Mouse (Mus musculus): ENCODE results near the gene Gm42906. TPM values are rescaled to one million over a fixed set of nuclear protein-coding genes. Genes with fewer than 3 reads are reported as not detected.

The Gm42906 gene
- total RNA-seq, 2 experiments from 2014 or later: 1.6 TPM; not detected in 1

DNA sequence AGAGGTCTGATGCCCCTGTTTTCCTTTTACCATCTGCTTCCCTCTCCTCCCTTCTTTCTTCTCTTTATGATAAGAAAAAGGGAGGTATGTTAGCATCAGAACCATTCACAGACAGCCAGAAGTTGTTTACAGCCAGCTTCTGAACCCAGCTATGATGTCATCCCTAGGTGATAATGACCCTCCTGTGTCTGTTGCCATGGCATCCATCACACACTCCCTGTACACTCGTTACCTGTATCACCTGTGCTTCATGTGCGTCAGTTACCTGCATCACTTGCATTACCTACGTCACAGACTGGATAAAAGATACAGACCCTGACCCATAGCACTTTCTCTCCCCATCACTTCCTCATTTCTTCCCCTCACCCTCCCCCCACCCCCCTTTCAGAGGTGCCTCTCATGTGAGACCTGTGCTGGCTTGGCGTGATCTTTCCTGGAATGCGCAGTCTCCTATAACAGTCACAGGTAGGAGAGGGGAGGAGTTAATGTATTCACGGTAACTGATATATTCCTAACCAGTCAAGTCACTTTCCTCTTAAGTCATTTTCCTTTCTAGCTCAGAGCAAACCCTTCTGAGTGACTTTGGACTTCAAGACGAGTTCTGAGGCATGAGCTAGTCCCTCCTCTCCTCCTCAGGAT lies 27.9 kb downstream of the Gm42906 start:
- DNase-seq (ENCODE audit: low spot score in 2 of 2): no peak
- intact Hi-C loops (cut with DNase I): no loop called here

DNA sequence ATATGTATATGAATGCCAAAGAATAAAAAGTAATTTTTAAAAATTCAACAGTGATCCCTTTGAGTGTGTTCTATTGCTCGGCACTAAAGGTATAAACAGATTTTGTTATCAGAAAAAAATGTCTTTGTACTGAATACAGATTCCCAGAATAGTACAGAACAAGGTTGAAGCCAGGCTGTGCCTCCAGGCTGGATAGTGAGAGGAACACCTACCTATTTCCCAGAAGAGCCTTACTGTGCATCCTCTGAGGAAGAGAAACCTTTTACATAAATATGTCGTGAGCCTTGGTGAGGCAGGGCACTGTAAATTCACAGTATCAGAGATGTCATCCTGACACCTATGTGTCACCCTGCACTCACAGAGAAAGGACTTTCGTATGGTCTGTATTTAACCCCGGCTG lies 31.8 kb downstream of the Gm42906 start:
- intact Hi-C loops (cut with DNase I): no loop called here
- DNase-seq (ENCODE audit: low spot score in 2 of 2): peak in 1 of 2 experiments; percentile 16

DNA sequence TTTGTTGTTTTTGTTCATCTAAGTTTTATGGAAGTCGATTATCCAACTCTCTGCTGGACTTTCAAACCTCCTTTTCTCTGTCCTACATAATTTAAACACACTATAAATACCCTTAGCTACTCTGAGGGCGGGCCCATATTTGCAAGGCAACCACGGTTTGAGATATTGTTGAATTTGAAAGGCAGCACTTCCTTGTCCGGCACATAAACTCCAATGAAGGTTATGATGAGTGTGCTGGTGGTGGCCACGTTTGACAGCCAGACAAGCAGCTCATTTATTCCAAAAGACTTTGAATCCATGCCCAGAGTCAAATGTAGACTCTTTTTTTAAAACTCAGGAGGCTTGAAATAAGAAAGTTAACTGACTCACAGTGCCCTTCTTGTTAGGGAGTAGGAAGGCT lies 33.3 kb downstream of the Gm42906 start:
- intact Hi-C loops (cut with DNase I): no loop called here
- DNase-seq (ENCODE audit: low spot score in 2 of 2): peak in 1 of 2 experiments; percentile 11

DNA sequence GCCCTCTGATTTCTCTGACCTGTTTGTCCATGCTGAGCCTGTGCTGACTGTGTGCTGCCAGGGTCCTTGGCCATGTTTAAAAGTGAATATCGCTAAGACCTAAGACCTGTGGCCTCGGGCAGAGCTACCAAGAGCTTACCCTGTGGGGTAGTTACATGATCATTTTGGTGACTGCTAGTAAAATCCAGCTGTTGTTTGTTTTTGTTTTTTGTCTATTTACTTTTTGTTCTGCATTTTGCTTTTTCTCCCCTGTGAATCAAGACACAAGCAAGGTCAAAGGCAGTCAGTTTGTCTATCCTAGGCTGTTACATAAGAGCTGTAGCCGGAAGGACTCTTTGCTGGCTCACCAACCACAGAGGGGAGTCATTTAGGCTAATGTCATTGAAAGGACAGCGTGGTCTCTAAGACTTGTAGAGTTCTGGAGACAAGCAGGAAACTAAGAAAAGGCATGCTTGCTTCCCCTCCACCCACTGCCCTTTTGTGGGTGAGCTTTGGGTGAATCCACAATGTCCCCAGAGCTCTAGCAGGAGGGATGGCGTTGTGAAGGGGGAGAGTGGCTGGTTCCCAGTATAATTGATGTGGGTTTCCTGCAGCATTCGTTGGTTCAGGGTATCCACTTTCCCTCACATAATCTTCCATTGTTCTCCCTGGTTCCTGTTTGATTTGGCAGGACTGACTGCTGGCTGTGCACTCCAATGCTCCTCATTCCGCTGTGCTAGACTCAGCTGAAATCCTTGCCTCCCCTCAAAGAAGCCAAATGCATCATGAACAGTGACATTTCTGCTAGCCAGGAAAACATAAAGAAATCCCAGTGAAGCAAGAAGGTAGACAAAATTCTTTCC lies 33.9 kb downstream of the Gm42906 start:
- DNase-seq (ENCODE audit: low spot score in 2 of 2): no peak
- intact Hi-C loops (cut with DNase I): no loop called here

DNA sequence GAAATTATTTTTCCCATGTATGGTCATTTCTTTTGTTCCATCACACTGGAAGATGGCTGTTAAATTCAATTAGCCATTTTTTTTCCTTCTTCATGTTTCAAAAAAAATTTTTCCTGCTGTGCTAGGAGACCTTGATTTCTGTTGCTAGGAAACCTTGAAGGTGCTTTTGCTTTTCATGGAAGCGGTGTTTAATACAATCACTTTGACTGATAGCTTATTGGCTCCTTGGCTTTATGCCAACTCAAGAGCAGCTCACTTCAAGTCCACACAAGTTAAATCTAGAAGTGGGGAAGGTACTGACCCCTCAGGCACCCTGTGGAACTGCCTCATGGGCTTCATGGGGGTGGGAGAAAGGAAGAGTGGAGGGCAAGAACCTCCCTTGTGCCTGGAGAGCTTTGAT lies 38.1 kb downstream of the Gm42906 start:
- intact Hi-C loops (cut with DNase I): no loop called here

DNA sequence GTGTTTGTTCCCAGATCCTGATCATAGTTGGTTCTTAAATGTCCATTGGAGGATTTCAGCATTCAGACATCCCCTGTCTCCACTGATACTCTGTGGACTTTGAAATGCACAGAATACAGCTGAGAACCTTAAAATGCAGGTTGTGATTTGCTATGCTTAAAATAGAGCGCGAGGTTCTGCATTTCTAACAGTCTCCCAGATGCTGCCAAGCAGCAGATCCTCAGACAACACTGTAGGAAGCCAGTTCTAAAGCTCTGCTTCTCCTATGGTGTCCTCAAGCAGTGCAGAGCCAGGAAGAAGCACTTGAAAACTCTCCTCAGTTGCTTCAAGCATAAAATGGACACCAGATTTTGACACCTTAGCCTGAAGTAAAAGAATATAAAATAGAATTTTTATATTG lies 48.1 kb downstream of the Gm42906 start:
- intact Hi-C loops (cut with DNase I): no loop called here
- peak in 1 of 2 experiments; percentile 55 for DNase-seq (ENCODE audit: low spot score in 2 of 2)

More for the DNA sequence above, 38.1 kb downstream of the Gm42906 start:
- no peak for DNase-seq (ENCODE audit: low spot score in 2 of 2)

DNA sequence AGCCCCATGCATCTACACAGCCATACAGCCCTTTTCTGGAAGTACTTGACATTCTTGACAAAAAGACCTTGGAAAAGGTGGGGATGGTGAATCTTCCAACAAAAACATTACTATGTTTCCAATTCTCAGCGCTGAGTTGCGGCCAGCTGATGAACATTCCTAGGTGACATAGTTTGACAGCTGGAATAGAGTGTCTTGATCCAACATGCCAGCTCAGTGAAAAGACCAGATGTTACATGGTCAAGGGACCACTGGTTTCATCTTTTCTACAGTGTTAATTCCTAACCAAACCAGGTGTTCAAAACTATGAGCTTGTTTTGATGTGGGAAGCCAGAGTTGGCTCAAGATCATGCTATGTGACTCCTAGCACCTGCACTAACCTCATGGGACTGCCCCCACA lies 48.8 kb downstream of the Gm42906 start:
- DNase-seq (ENCODE audit: low spot score in 2 of 2): no peak
- intact Hi-C loops (cut with DNase I): no loop called here

DNA sequence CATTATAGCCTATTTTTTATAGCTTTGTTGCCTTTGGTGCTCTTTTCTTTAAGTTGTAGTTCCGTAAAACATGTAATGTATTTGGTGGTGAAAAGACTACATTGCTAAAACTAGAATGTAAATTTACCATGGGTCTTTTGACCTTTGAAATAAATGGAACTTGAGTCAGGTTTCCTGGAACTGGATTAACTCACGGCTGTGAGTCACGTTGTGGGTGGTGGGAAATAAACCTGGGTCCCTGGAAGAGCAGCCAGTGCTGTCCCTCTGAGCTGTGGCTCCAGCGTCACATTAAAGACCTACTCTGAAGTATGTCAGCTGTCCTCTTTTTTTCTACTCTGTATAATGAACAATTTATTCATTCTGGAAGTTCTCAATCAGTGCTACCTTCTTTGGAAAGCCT lies 51.0 kb downstream of the Gm42906 start:
- no peak for DNase-seq (ENCODE audit: low spot score in 2 of 2)
- intact Hi-C loops (cut with DNase I): no loop called here

DNA sequence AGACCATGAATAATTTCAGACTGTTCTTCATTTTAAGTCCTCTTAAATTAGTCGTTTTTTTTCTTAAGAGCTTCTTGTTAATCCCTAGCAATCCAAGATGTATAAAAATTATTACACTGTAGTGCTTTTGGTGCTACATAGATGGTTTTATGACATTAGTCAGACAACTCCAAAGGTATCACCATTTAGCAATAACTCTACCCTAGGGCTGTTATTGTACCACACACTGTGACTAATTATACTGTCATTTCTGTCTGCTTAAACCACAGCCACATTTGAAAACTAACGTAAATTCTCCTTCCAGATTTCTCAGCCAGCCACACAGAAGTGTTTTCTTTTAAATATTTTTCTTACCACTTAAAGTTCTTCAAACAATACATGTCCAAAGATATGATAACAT lies 53.1 kb downstream of the Gm42906 start:
- intact Hi-C loops (cut with DNase I): no loop called here
- DNase-seq (ENCODE audit: low spot score in 2 of 2): no peak

DNA sequence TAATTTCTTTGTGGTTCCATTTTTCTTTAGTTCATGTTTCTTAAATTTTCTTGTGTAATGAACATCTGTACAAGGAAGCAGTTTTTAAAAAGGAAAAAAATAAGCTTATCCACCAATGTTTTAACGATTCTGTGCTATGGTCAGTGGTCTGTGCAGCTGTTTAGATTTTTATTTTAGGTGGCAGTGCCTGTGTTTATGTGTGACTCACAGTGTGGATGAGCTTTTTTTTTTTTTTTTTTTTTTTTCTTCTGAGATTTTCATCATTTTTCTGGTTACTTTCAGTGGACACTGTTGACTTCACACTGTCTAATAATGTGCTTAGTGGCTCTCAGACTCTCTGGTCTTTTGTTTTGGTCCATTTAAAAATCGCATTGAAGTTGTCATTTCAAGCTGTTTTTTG lies 56.8 kb downstream of the Gm42906 start:
- intact Hi-C loops (cut with DNase I): no loop called here
- no peak for DNase-seq (ENCODE audit: low spot score in 2 of 2)

DNA sequence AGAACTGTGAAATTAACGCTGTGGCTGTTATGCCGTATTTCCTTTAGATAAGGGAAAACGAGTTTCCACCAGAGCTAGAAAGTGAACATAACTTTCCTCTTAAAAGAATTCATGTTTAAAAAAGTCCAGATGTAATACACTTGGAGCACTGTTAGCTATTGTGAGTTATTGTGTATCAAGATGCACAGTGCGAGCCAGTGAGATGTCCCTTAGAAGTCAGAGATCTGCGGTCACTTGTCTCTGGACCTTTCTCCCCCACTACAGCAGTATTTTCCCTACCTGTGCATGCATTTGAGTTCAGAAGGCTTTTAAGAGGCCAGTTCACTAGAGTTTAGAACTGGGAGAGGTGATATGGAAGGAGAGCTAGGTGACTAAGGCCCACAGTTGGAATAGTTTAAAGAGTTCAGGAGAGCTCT lies 58.6 kb downstream of the Gm42906 start:
- no peak for DNase-seq (ENCODE audit: low spot score in 2 of 2)
- intact Hi-C loops (cut with DNase I): loop anchor here (2.0 to 10.0 kb wide), 5 partner anchors 135 to 697 kb away; partner anchors contain the start of genes Pds5b, Rfc3 and Stard13

DNA sequence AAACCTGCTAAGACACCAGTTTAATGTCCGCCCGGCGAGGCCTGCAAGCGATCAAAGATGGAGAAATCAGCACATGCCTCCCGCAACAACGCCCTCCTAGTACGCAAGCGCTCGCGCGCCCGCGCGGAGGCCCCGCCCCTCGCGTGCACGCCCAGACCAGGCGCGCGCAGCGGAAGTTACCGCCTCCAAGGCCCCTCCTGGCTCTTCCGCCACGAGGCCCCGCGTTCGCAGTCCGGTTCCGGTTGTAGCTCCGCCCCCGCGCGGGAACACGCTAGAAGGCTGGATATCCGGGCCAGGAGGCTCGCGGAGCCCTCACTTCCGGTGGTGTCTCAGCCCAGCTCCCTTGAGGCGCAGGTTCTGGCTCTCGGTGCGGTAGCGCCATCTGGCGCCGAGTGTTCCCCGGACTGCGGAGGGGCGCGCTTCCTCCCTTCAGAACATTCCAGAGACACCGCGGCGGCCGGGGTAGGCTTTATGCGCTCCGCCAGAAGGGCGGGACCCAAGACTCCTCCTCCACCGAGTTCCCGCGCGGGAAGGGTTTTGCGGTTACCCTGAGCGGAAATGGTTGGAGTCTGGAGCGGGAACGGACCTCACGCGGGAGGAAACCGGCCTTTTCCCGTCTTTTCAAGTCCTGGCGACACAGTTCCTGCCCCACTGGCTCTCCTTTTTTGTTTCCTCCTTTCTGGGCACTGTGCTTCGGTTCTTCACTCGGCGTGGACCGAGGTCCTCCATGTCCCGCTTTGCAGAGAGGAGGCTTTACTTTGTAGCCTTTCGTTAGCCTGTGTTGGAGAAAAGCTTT lies 59.4 kb downstream of the Gm42906 start:
- intact Hi-C loops (cut with DNase I): loop anchor here (2.0 to 10.0 kb wide), 5 partner anchors 134 to 696 kb away; partner anchors contain the start of genes Pds5b, Rfc3 and Stard13
- peak; percentile 100 for DNase-seq (ENCODE audit: low spot score in 2 of 2)

DNA sequence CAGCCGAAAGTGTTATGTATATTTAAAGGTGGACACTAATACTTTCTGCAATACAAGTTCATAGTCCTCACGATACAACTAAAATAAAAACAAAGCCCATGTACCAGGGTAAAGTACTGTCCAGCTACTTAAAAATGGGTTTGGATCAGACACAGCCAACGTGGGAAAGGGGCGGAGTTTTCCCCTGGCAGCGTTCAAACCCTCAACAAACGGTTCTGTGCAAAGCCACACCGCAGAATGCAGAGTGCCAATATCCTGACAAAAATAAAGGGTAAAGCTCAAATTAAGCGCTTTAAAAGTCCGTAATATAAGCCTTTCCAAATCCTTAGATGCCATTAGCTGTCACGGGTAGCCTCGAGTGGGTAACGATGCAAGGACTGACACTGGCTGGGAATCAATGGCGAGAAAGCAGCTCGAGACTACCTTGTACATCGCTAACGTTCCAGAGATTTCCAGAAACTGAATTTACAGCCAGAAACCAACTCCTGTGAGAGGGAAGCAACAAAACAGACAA lies 60.0 kb downstream of the Gm42906 start:
- intact Hi-C loops (cut with DNase I): loop anchor here (2.0 to 10.0 kb wide), 5 partner anchors 133 to 695 kb away; partner anchors contain the start of genes Pds5b, Rfc3 and Stard13
- peak in 1 of 2 experiments; percentile 53 for DNase-seq (ENCODE audit: low spot score in 2 of 2)

DNA sequence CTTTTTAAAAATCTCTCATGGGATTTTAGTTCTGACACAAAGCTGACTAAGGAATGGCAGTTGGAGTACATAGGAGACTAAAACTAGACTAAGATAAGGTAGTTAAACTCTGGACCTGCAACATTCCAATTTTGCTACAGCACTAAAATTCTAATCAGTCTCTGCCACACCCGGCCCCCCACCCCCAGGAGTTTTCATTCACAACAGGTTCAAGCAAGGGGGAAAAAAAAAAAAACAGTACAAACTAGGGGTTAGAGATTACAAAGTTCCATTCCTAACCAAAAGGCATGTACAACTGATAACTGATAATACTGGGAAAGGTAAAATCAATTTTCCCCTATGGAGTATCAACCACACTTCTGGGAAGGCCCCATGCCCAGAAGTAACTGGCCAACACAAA lies 60.6 kb downstream of the Gm42906 start:
- intact Hi-C loops (cut with DNase I): loop anchor here (5.0 to 10.0 kb wide), 4 partner anchors 133 to 320 kb away; partner anchors contain the start of genes Rfc3 and Stard13
- DNase-seq (ENCODE audit: low spot score in 2 of 2): no peak

DNA sequence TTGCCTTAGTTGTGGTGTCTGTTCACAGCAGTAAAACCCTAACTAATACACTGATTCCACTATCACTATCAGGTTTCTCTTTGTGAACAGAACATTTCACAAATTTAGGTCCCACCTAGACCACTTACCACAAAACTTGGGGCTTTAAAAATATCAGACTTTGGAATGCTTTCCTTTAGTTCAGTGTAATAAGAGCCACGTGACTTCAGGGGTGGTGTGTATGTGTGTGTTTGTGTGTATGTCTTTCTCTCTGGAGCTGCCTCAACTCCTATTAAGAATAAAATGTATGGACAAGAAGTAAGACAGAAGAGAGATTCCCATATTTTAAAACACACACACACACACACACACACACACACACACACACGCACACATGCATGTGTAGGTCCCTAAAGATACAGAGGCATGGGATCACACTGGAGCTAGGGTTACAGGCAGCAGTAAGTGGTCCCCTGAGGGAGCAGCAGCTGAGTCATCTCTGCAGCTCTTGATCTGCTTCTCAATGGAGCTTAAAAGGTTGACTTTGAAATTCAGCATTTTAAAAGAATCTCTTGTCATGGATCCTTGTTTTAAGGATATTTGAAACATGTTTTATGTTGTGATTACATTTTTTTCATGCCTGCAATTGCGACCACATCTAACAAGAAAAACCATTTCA lies 64.5 kb downstream of the Gm42906 start:
- no peak for DNase-seq (ENCODE audit: low spot score in 2 of 2)
- intact Hi-C loops (cut with DNase I): loop anchor here (10.0 kb wide), 1 partner anchor 129 kb away; the partner anchor contains the start of gene Stard13

DNA sequence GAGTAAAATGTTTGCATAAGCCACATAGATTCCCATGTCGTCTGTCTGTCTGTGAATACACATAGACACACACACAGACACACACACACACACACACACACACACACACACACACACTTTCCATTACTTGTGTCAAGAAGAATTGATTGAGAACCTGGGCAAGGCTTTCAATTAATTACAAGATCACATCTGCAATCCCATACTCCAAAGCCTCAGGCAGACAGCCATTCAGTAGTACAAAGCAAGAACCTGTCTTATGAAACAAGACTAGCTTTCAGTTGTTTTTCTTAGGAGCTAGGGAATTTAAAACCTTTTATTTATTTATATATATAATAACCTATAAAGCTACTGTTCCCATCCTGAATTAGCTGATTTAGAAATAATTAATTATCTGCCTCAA lies 78.3 kb downstream of the Gm42906 start:
- no peak for DNase-seq (ENCODE audit: low spot score in 2 of 2)
- intact Hi-C loops (cut with DNase I): no loop called here

DNA sequence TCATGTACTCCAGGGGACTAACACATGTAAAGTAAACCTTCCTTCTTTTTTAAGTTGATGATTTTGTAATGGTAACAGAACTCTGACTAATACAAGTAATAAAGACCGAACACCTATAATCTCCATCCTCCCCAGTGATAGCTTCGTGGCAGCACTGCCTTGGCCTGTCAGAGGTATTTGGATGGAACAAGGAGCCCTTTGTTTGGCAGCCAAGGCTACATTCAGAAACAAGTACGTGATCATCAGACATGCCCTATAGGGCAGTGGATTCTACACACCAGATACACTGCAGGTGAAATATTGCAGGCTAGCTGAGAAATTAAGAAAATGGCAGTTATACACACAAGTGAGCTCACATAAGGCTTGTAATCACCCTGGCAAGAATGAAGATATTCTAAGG lies 79.5 kb downstream of the Gm42906 start:
- intact Hi-C loops (cut with DNase I): no loop called here
- DNase-seq (ENCODE audit: low spot score in 2 of 2): no peak

DNA sequence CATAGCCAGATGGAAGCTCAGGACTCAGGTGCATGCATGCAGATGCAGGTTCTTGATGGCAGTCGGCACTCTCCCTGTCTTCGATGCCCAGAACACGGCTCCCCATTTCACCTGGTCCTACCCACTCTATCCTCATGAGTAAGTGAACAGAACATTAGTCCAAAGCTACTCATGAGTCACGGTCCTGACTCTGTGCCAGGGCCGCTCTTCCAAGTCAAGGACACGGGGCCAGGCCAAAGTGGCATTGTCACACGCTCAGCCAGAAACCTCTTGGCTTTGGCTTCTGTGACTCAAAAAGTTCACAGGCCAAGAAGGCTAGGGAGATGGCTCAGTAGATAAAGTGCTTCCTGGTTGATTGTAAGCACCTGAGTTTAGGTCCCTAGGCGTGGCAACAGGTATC lies 81.3 kb downstream of the Gm42906 start:
- DNase-seq (ENCODE audit: low spot score in 2 of 2): no peak
- intact Hi-C loops (cut with DNase I): no loop called here

DNA sequence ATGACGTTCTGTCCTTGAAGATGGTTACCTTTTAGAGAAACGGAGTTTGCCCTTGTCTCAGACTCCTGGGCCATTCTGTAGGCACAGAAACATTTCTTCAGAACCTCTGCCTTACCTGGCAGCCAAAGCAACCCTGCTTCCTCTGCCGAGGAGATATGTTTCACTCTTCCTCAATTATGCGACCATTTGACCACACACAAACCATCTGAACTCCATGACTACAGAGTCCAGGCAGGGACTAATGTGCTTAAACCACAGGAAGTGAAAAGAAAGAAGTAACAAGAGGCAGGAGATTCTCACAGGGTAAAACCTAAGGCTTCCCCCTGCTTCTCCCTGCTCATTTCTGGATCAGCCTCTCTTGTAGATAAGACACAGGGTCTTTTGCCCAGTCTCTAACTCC lies 83.2 kb downstream of the Gm42906 start:
- intact Hi-C loops (cut with DNase I): no loop called here
- DNase-seq (ENCODE audit: low spot score in 2 of 2): no peak

All from left cerebral cortex, postnatal 14 days (tissue).